Mouse (Mus musculus) kidney, embryonic 14.5 days (tissue): ENCODE data around the gene Gm1043. TPM values are rescaled to one million over a fixed set of nuclear protein-coding genes. Genes with fewer than 3 reads are reported as not detected.

Experiments
- ATAC-seq: fragments of 200-750 bp; cut with Nextera tagmentation; 2 replicates; pipeline ENCODE4 v1.8.0; 2017; ENCODE audit warnings: moderate number of reproducible peaks, mild to moderate bottlenecking, moderate TSS enrichment, moderate library complexity; ENCODE audit not compliant: low FRiP score, low TSS enrichment
- H3K27ac ChIP-seq: fragments of 300-500 bp; sonication (generic); 2 replicates; pipeline ENCODE4 v1.5.1; 2014; ENCODE audit warnings: low read depth, mild to moderate bottlenecking, low read length, moderate library complexity, mixed read lengths
- H3K27me3 ChIP-seq: fragments of 300-500 bp; sonication (generic); 2 replicates; pipeline ENCODE4 v1.6.1; 2014; ENCODE audit warnings: mild to moderate bottlenecking, low read length; ENCODE audit not compliant: control insufficient read depth, insufficient read depth
- H3K36me3 ChIP-seq: fragments of 300-500 bp; sonication (generic); 2 replicates; pipeline ENCODE4 v1.6.1; 2014; ENCODE audit warnings: low read length, mixed read lengths; ENCODE audit not compliant: control insufficient read depth, insufficient read depth
- H3K4me1 ChIP-seq: fragments of 300-500 bp; sonication (generic); 2 replicates; pipeline ENCODE4 v1.6.1; 2014; ENCODE audit warnings: low read length, mixed read lengths; ENCODE audit not compliant: control insufficient read depth, insufficient read depth
- H3K4me2 ChIP-seq: fragments of 300-500 bp; sonication (generic); replicated peaks from 2 replicates; pipeline ENCODE4 v1.6.1; 2014; ENCODE audit warnings: low read depth, mild to moderate bottlenecking, low read length
- H3K4me3 ChIP-seq: fragments of 300-500 bp; sonication (generic); 2 replicates; pipeline ENCODE4 v1.5.1; 2014; ENCODE audit warnings: mild to moderate bottlenecking, low read length
- H3K9ac ChIP-seq: fragments of 300-500 bp; sonication (generic); 2 replicates; pipeline ENCODE4 v1.6.1; 2014; ENCODE audit warnings: low read depth, mild to moderate bottlenecking, low read length, moderate library complexity
- H3K9me3 ChIP-seq: fragments of 300-500 bp; sonication (generic); 2 replicates; pipeline ENCODE4 v1.6.1; 2016; ENCODE audit warnings: low read length; ENCODE audit not compliant: control insufficient read depth
- WGBS: fragments of 180-500 bp; shearing (Covaris S2); extraction: QIAGEN DNeasy Blood & Tissue Kit; methylation state at CpG from one replicate; pipeline ENCODE4 v1.1.7; 2014; 5-methylcytosine and 5-hydroxymethylcytosine counted together
- polyA plus RNA-seq: library from polyadenylated mRNA; unstranded; fragments of >200 nt; fragmentation: Nextera tagmentation; extraction: Ambion mirVana; gene quantifications from 2 replicates; pipeline ENCODE4 v1.2.1, GENCODE M21; 2014

Gene Gm1043
- polyA plus RNA-seq, 1 experiment from 2014 or later = not detected

DNA sequence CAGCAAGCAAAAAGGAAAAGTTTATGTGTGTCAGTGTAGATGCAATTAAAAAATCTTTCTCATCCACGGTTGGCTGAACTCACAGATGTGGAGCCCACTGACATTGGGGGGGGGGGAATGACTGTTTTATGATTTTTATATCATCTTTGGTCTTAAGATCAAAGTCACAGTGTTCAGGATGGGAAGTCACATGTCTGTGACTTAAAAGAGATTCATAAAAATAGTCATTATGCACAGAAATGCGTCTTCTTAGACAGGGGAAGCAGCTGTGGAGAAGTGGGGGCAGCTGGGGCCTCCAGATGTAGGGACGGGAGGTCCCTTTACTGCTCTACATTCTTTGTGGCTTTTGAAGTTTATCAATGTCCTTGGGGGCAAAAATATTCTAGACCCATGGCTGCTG is 28.7 kb upstream of the Gm1043 start:
- H3K9ac ChIP-seq = no peak overlapping the region
- no peaks in the 10 kb centered on the region for H3K9me3 ChIP-seq
- H3K27ac ChIP-seq = no peak overlapping the region
- H3K4me2 ChIP-seq = no peak overlapping the region
- ATAC-seq = no peak
- no peaks in the 10 kb centered on the region for H3K36me3 ChIP-seq
- no peaks in the 10 kb centered on the region for H3K4me1 ChIP-seq
- 73% methylated on average over 3 of the region's 3 CpGs for WGBS
- H3K27me3 ChIP-seq = no peaks in the 10 kb centered on the region
- H3K4me3 ChIP-seq = no peak overlapping the region

DNA sequence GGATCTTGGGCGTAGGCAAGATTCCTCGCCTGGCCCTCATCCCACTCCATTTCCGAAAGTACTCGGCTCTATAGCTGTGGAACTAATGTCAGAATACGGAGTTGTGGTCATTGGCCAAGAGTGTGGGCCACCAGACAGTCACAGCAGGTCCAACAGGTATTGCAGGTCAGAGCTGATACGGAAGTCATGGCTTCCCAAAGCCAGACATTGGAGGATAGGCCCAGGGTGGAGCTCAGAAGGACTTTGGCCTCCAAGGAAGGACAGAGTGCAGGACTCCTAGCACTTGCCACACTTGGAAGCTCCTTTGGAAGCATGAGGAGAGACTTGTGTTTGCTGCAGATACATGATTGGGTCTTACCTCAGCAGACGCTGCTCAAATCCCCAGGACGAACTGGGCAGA is 23.6 kb upstream of the Gm1043 start:
- Histone ChIP-seq H3K9ac (no peak overlapping the region), H3K27ac (no peak overlapping the region), H3K36me3 (no peaks in the 10 kb centered on the region), H3K9me3 (no peaks in the 10 kb centered on the region), H3K4me1 (no peaks in the 10 kb centered on the region), H3K4me3 (no peak overlapping the region), H3K27me3 (no peaks in the 10 kb centered on the region), H3K4me2 (no peak overlapping the region)
- no peak for ATAC-seq
- WGBS = 86% methylated on average over 8 of the region's 8 CpGs

DNA sequence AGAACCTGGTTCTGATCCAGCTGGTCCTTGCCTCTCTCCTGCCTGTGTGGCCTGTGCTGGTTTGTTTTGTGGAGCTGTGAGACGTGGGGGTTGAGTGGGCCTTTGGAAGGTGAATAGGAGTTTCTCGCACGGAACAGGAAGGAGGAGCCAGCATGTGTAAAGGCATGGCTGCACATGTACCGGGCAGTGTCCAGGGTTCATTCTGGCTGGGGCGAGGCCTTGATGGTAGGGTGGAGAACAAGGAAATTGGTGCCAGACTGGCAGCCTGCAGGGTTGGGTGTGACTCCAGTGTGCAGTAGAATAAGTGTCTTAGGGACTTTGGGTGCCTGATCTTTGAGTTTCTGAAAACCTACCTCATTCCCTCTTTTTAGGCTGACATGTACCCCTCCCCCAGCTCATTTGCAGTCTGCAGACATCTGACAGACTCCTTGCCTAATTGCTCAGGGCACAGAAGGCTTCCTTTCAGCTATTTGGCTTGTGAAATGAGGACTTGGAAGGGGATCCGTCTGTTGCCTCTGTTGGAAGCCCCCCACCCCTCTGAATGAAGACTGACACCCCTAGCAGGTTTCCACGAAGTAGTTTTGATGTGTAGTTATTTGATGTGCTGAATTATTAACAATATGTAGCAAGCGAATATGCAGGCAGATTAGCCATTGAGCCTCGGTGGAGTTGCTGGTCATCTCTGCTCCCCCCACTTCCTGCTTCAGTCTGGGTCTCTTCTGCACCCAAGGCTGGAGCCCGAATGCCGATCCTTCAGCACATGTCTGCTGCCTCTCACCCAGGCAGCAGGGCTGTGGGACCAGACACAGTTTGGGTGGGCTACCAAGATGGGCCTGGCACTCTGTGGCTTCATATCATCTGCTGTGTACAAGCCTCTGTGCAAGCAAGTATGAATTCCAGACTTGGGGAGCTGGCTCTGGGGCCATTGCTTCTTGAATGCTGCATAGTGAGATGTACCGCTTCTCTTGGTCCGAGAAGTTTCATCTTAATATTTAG is 20.4 kb upstream of the Gm1043 start:
- Histone ChIP-seq H3K27ac (no peak overlapping the region), H3K4me3 (no peak overlapping the region), H3K4me2 (no peak overlapping the region), H3K36me3 (no peaks in the 10 kb centered on the region), H3K27me3 (no peaks in the 10 kb centered on the region), H3K4me1 (no peaks in the 10 kb centered on the region), H3K9me3 (no peaks in the 10 kb centered on the region), H3K9ac (no peak overlapping the region)
- 67% methylated on average over 13 of the region's 13 CpGs for WGBS
- ATAC-seq = no peak

DNA sequence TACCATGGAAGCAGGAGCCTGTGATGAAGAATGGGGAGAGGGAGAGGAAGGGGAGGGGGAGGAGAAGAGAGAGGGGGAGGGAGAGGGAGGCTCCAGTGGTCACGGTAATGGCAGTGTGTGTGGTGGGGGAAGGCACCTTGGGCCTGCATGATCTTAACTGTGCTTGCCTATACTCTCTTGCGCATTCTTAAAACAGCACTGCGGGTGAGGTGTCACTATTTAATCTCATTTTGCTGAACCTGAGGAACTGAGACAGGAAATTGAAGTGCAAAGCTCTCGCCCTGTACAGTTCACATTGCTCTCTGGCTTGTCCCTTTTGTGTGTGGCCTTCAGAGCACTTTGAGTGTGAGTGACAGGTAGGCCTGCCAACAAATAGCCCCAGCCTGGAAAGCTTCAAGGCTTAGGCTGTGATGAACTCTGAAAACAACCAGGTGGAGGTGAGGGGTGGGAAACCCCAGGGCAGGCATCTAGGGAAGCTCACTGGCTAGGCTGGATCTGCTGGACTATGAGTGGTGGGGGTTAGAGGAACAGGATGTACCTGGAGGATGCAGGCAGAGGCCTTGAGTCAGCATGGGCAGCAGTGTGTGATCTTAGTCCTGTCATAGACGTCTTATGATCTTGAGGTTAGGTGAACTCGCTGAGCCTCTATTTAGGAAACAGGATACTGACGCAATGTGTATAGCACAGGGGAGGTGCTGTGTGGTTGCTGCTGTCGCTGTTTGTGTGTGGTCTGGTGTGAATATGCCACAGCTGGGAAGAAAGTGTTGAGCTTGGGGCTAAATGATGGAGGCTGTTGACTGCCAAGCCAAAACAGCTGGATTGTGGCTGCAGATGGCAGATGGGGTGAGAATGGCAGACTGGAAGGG is 18.2 kb upstream of the Gm1043 start:
- no peaks in the 10 kb centered on the region for H3K9me3 ChIP-seq
- H3K4me2 ChIP-seq = no peak overlapping the region
- H3K36me3 ChIP-seq = no peaks in the 10 kb centered on the region
- no peaks in the 10 kb centered on the region for H3K4me1 ChIP-seq
- 65% methylated on average over 8 of the region's 8 CpGs for WGBS
- no peak overlapping the region for H3K9ac ChIP-seq
- H3K27ac ChIP-seq = no peak overlapping the region
- no peak for ATAC-seq
- no peaks in the 10 kb centered on the region for H3K27me3 ChIP-seq
- no peak overlapping the region for H3K4me3 ChIP-seq

DNA sequence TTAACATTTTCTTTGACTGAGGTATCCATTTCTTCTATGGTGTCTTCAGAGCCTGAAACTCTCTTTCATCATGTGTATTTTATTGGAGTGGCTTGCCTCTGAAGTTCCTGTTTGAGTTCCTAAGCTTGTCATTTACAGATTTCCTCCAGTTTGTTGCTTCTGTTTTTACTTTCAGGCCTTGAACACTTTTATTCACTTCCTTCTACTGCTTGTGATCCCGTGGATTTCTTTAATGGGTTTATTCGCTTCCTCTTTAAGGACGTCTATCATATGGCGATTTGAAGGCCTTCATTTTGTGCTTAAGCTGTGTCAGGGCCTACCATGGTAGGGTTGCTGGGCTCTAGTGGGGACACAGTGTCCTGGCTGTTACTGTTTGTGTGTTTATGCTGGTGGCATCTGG is 11.5 kb upstream of the Gm1043 start:
- no peak overlapping the region for H3K4me3 ChIP-seq
- no peaks in the 10 kb centered on the region for H3K9me3 ChIP-seq
- 86% methylated on average over 4 of the region's 4 CpGs for WGBS
- no peaks in the 10 kb centered on the region for H3K36me3 ChIP-seq
- H3K27me3 ChIP-seq = 0 out of 2 replicates have a peak, but pooled peaks cover 3% of the 10 kb centered on the region
- ATAC-seq = no peak
- no peak overlapping the region for H3K27ac ChIP-seq
- no peaks in the 10 kb centered on the region for H3K4me1 ChIP-seq
- no peak overlapping the region for H3K9ac ChIP-seq
- no peak overlapping the region for H3K4me2 ChIP-seq

DNA sequence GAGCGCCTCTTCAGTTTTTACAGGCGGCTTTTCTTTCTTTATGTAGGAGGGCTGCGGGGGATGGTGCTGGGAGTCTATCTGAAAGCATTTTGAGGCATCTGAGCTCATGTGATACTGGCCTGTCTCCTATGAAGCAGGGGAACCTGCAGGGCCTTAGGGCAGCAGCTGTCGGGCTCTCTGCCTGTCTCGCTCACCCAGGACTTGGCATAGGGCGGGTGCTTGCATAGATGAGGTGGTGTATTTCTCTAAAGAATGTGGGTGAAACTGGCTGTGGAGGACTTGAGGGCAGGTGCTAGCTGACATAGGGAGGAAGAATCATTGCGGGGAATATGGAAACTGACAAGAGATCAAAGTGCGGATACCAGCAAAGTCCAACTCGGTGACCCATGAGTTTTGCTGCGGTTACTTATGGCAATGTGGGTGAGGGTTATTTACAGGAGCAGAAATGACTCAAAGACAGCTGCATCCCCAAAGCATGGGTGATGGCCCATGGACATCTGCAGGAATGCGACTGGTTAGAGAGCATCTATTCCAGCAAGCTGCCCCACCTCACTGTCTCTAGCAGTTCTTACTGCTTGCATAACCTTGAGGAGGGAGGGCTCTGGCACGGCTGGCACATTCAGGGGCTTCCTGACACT is 8.4 kb upstream of the Gm1043 start:
- 40% methylated on average over 12 of the region's 12 CpGs for WGBS

DNA sequence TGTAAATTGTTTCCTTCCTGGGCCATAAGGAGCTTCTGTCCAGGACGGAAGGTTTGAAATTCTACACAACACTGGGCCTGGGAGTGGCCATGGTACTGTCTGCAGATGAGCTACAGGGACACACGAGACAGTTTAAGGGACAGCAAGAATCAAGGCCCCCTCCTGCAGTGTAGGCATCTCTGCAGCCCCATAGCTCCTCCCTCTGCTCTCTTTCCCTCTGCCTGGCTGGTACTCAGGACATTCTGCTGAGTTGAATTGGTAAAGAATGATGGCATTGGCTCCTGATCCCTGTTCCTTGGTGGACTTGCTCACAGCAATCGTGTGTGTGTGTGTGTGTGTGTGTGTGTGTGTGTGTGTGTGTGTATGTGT is 7.9 kb upstream of the Gm1043 start:
- 26% methylated on average over 3 of the region's 3 CpGs for WGBS
- Histone ChIP-seq H3K4me2 (no peak overlapping the region), H3K36me3 (no peaks in the 10 kb centered on the region), H3K9ac (no peak overlapping the region), H3K9me3 (no peaks in the 10 kb centered on the region), H3K4me1 (0 out of 2 replicates have a peak, but pooled peaks cover 1% of the 10 kb centered on the region), H3K4me3 (no peak overlapping the region), H3K27ac (no peak overlapping the region), H3K27me3 (0 out of 2 replicates have a peak, but pooled peaks cover 3% of the 10 kb centered on the region)
- no peak for ATAC-seq

More for the DNA sequence above, 8.4 kb upstream of the Gm1043 start:
- no peaks in the 10 kb centered on the region for H3K9me3 ChIP-seq
- H3K4me3 ChIP-seq = no peak overlapping the region
- 0 out of 2 replicates have a peak, but pooled peaks cover 3% of the 10 kb centered on the region for H3K27me3 ChIP-seq
- no peaks in the 10 kb centered on the region for H3K36me3 ChIP-seq
- H3K9ac ChIP-seq = no peak overlapping the region
- H3K27ac ChIP-seq = no peak overlapping the region
- H3K4me2 ChIP-seq = no peak overlapping the region
- H3K4me1 ChIP-seq = no peaks in the 10 kb centered on the region
- no peak for ATAC-seq

DNA sequence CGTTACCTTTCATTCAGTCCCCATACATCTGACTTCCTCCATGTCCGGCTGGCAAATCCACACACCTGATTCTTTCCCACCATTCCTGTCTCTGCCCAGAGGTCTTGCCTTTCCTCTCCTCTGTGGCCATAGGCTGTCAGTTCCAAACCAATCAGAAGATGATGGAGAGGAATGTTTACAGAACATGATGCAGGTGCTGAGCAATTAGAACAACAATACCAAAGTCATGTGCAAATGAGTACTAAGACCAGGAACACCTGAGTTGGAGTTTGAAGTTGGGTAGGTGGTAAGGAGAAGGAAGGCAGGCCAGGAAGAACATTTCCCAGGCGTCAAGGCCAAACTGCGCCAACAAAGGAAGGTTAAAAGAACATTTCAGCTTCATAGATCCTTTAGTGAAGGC is 5.7 kb upstream of the Gm1043 start:
- Histone ChIP-seq H3K36me3 (no peaks in the 10 kb centered on the region), H3K27ac (no peak overlapping the region), H3K9ac (no peak overlapping the region), H3K4me2 (no peak overlapping the region), H3K4me1 (0 out of 2 replicates have a peak, but pooled peaks cover 3% of the 10 kb centered on the region), H3K27me3 (0 out of 2 replicates have a peak, but pooled peaks cover 3% of the 10 kb centered on the region), H3K9me3 (no peaks in the 10 kb centered on the region), H3K4me3 (no peak overlapping the region)
- no peak for ATAC-seq
- 93% methylated on average over 4 of the region's 4 CpGs for WGBS
